Mouse (Mus musculus): ENCODE measurements around the gene Pnliprp1. TPM values are rescaled to one million over a fixed set of nuclear protein-coding genes. Genes with fewer than 3 reads are reported as not detected.

Pnliprp1 gene
- polyA plus RNA-seq, 1 experiment from 2014 or later = 3,354 TPM

GRCm38 (mm10) chr19:58781566-58781965 lies 52.9 kb downstream of the Pnliprp1 start:
- no peak for ATAC-seq (ENCODE audit: insufficient read depth, low FRiP score, low read depth)
- WGBS = 71% methylated on average over 4 of the region's 4 CpGs
- Histone ChIP-seq H3K27ac (no peak overlapping the region), H3K36me3 (no peaks in the 10 kb centered on the region), H3K27me3 (replicated peaks) (no peaks in the 10 kb centered on the region), H3K9me3 (no peaks in the 10 kb centered on the region), H3K9ac (no peak overlapping the region), H3K4me1 (no peaks in the 10 kb centered on the region), H3K4me3 (replicated peaks) (no peak overlapping the region), H3K4me2 (no peak overlapping the region)

DNA sequence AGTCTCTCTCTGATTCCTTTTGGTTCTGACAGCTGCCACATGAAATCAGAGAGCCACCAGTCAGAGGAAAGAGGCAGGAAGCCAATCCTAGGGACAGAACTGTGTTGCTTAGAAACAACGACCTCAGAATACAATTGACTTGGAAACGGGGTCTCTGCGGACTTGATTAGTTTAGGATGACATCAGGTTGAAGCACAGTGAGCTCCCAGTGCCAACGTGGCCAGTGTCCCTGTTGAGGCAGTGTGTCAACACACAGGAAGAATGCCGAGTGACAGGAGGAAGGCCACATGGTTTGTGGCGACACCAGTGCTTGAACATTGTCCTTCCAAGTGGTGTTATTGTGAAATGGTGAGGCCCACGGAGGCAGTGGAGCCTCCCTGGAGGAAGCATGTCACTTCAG lies 55.3 kb downstream of the Pnliprp1 start:
- Histone ChIP-seq H3K4me3 (replicated peaks) (no peak overlapping the region), H3K27me3 (replicated peaks) (no peaks in the 10 kb centered on the region), H3K36me3 (no peaks in the 10 kb centered on the region), H3K9ac (no peak overlapping the region), H3K27ac (no peak overlapping the region), H3K4me2 (no peak overlapping the region), H3K9me3 (no peaks in the 10 kb centered on the region), H3K4me1 (no peaks in the 10 kb centered on the region)
- WGBS = 56% methylated on average over 7 of the region's 7 CpGs
- ATAC-seq (ENCODE audit: insufficient read depth, low FRiP score, low read depth) = no peak

DNA sequence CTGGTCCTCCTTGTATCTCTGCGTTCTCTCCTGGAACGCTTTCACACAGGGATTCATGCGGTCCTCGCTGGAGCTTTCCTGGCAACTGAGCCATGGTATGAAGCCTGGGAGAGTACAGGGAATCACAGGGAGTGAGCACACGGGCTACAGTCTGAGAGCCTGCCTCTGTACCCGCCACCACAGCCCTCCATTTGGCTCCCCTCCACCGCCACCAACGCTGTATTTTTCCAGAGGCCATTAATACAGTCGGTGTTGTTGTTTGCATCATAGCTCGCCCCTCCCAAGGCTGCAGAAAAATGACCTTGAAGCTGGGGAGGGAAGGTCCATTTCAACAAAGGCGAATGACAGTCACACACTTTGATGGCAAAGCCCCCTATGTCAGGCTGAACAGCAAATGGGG lies 60.5 kb downstream of the Pnliprp1 start:
- no peak for ATAC-seq (ENCODE audit: insufficient read depth, low FRiP score, low read depth)
- 73% methylated on average over 11 of the region's 11 CpGs for WGBS
- Histone ChIP-seq H3K4me2 (no peak overlapping the region), H3K4me1 (peaks cover 2% of the 10 kb centered on the region; the same call in 1 of the 2 replicates), H3K9ac (no peak overlapping the region), H3K27ac (no peak overlapping the region), H3K27me3 (replicated peaks) (no peaks in the 10 kb centered on the region), H3K36me3 (no peaks in the 10 kb centered on the region), H3K4me3 (replicated peaks) (no peak overlapping the region), H3K9me3 (no peaks in the 10 kb centered on the region)

Other genes starting within 250 kb of the Pnliprp1 start
- not detected in 2 replicates for gene Ccdc172, start 216.9 kb upstream of the Pnliprp1 start, polyA plus RNA-seq (2015; fragmentation: Nextera tagmentation; extraction: Ambion mirVana)
- gene Pnlip, start 76.4 kb upstream of the Pnliprp1 start, polyA plus RNA-seq (2015; fragmentation: Nextera tagmentation; extraction: Ambion mirVana) = 0.42 and 0.88 TPM in 2 replicates
- gene Pnliprp2, start 30.8 kb downstream of the Pnliprp1 start, polyA plus RNA-seq (2015; fragmentation: Nextera tagmentation; extraction: Ambion mirVana) = 17.6 and 18.4 TPM in 2 replicates
- 0.14 TPM in 1 of 2 replicates, not detected in the other for gene 1700019N19Rik, start 65.6 kb downstream of the Pnliprp1 start, polyA plus RNA-seq (2015; fragmentation: Nextera tagmentation; extraction: Ambion mirVana)
- 0.26 and 0.63 TPM in 2 replicates for gene Eno4, start 214.5 kb downstream of the Pnliprp1 start, polyA plus RNA-seq (2015; fragmentation: Nextera tagmentation; extraction: Ambion mirVana)
- 5.2 and 6.0 TPM in 2 replicates for gene Hspa12a, start 214.8 kb downstream of the Pnliprp1 start, polyA plus RNA-seq (2015; fragmentation: Nextera tagmentation; extraction: Ambion mirVana)